Mouse (Mus musculus) heart, postnatal 0 days (tissue): ENCODE measurements around the gene Atf4. TPM values are rescaled to one million over a fixed set of nuclear protein-coding genes. Genes with fewer than 3 reads are reported as not detected.

Source experiments
- ATAC-seq: fragments of 200-750 bp; cut with Nextera tagmentation; 2 replicates; pipeline ENCODE4 v1.8.0; 2017; ENCODE audit warnings: low read depth, moderate number of reproducible peaks, moderate library complexity; ENCODE audit not compliant: insufficient read depth
- DNase-seq: peaks from one replicate; pipeline ENCODE4 v3.0.0-alpha.2; 2016; ENCODE audit warnings: low spot score
- H3K27ac ChIP-seq: fragments of 300-500 bp; sonication (generic); 2 replicates; pipeline ENCODE4 v1.5.1; 2014; ENCODE audit warnings: low read depth, mild to moderate bottlenecking
- H3K27me3 ChIP-seq: fragments of 300-500 bp; sonication (generic); 2 replicates; pipeline ENCODE4 v1.6.1; 2014; ENCODE audit warnings: low read length, mixed read lengths; ENCODE audit not compliant: control insufficient read depth, insufficient read depth
- H3K36me3 ChIP-seq: fragments of 300-500 bp; sonication (generic); replicated peaks from 2 replicates; pipeline ENCODE4 v1.6.1; 2014; ENCODE audit warnings: low read length, mixed read lengths; ENCODE audit not compliant: control insufficient read depth, insufficient read depth
- H3K4me1 ChIP-seq: fragments of 300-500 bp; sonication (generic); 2 replicates; pipeline ENCODE4 v1.6.1; 2014; ENCODE audit warnings: antibody characterized with exemption; ENCODE audit not compliant: control insufficient read depth, insufficient read depth
- H3K4me2 ChIP-seq: fragments of 300-500 bp; sonication (generic); 2 replicates; pipeline ENCODE4 v1.6.1; 2014; ENCODE audit warnings: low read depth, mild to moderate bottlenecking, low read length, moderate library complexity
- H3K4me3 ChIP-seq: fragments of 300-500 bp; sonication (generic); 2 replicates; pipeline ENCODE4 v1.5.1; 2014; ENCODE audit warnings: low read depth, low read length
- H3K9ac ChIP-seq: fragments of 300-500 bp; sonication (generic); replicated peaks from 2 replicates; pipeline ENCODE4 v1.6.1; 2014; ENCODE audit warnings: low read depth, low read length, mixed read lengths
- H3K9me3 ChIP-seq: fragments of 300-500 bp; sonication (generic); replicated peaks from 2 replicates; pipeline ENCODE4 v1.6.1; 2016; ENCODE audit warnings: low read length; ENCODE audit not compliant: control insufficient read depth
- CTCF ChIP-seq: IDR thresholded peaks from 2 replicates; pipeline ENCODE4 v1.5.1; 2016; ENCODE audit warnings: antibody characterized with exemption, control low read depth, low read depth
- EP300 ChIP-seq: IDR thresholded peaks from 2 replicates; pipeline ENCODE4 v1.6.1; 2016; ENCODE audit warnings: antibody characterized with exemption, low read depth
- WGBS: fragments of 180-500 bp; shearing (Covaris S2); extraction: QIAGEN DNeasy Blood & Tissue Kit; methylation state at CpG from one replicate; pipeline ENCODE4 v1.1.7; 2014; 5-methylcytosine and 5-hydroxymethylcytosine counted together
- polyA plus RNA-seq: library from polyadenylated mRNA; unstranded; fragments of >200 nt; fragmentation: Nextera tagmentation; extraction: Ambion mirVana; gene quantifications from 2 replicates; pipeline ENCODE4 v1.2.1, GENCODE M21; 2015
- total RNA-seq: library from RNA; depleted of rRNA; stranded (reverse); fragments of >200 nt; gene quantifications from 2 replicates; pipeline ENCODE4 v1.2.3, GENCODE M21; 2014; ENCODE audit warnings: low replicate concordance

Gene Atf4
- total and polyA plus RNA-seq, 2 experiments from 2014 or later = 65.0 to 128 TPM

DNA sequence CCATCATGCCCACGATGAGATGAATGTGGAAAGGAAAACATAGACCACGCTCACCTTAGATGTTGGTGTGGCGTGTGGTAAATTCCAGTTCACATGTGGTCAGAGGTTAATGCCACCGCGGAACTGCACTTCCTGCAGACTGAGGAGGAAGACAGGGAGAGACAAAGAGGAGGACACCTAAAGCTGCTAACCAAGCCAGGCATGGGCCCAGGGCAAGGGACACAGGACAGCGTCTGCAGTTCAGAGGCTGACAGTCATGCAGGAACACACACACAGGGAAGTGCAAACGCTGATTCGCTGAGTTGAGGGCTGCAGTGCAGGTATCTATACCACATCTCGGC, 38.5 kb upstream of the Atf4 start:
- WGBS = 49% methylated on average over 9 of the region's 9 CpGs
- H3K4me1 ChIP-seq = peaks cover 8% of the 10 kb centered on the region; the same call in 1 of the 2 replicates
- no peaks in the 10 kb centered on the region for H3K27me3 ChIP-seq
- TF ChIP-seq EP300 (no peak), CTCF (no peak)
- no peak overlapping the region for H3K4me3 ChIP-seq
- H3K4me2 ChIP-seq = no peak overlapping the region
- DNase-seq (no peak), ATAC-seq (no peak)
- no peak overlapping the region for H3K27ac ChIP-seq
- no peak overlapping the region for H3K9ac ChIP-seq
- H3K9me3 ChIP-seq = no peaks in the 10 kb centered on the region
- no peaks in the 10 kb centered on the region for H3K36me3 ChIP-seq

DNA sequence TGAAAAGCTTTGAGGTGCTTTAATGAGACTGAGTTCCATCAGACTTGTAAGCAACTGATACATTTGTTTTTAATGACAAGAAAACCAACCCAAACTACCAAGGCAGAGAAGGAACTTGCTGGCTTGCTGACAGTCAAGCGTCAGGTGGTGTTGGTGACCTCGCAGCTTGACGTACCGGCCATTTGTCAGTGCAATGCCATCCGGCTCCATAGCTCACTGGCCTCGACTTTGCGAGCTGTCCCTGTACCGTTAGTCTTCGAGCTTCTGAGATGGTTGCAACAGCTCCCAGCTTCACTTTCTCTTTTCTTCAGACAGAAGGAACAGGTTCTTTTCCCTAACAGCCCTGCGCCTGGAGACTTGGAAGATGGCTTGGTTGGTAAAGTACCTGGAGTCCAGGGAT, 37.5 kb upstream of the Atf4 start:
- Histone ChIP-seq H3K4me2 (no peak overlapping the region), H3K9me3 (no peaks in the 10 kb centered on the region), H3K9ac (no peak overlapping the region), H3K4me1 (peaks cover 8% of the 10 kb centered on the region; the same call in 1 of the 2 replicates), H3K27ac (no peak overlapping the region), H3K4me3 (no peak overlapping the region), H3K36me3 (no peaks in the 10 kb centered on the region), H3K27me3 (no peaks in the 10 kb centered on the region)
- TF ChIP-seq EP300 = no peak
- TF ChIP-seq CTCF = no peak
- ATAC-seq = no peak
- WGBS = 81% methylated on average over 10 of the region's 10 CpGs
- DNase-seq = no peak

DNA sequence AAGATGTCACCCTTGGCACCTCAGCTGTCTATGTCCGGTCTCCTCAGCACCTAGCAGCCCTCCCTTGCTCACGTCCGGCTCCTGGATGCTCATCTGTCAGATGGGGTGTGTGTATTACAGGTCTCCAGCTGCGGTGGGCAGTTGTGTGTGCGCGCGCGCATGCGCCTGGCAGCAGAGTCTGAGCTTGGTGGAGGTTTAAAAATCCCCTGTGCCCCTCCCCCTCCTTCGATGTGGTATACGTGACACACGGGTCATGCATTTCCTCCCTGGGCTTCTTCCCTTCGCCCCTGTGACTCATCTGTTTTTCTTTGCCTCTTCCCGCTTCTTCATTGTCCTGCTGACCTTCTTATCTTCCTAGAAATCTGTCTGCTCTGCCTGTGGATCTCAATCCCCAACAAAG, 35.8 kb upstream of the Atf4 start:
- Histone ChIP-seq H3K4me1 (peaks cover 20% of the 10 kb centered on the region), H3K4me3 (no peak overlapping the region), H3K27ac (no peak overlapping the region), H3K9ac (no peak overlapping the region), H3K9me3 (no peaks in the 10 kb centered on the region), H3K4me2 (peak overlapping the region; percentile 40; the same call in 1 of the 2 replicates), H3K36me3 (no peaks in the 10 kb centered on the region), H3K27me3 (no peaks in the 10 kb centered on the region)
- TF ChIP-seq CTCF (no peak), EP300 (no peak)
- 24% methylated on average over 14 of the region's 14 CpGs for WGBS
- ATAC-seq = peak; percentile 49; the same call in 1 of the 2 replicates
- DNase-seq = peak; percentile 15

DNA sequence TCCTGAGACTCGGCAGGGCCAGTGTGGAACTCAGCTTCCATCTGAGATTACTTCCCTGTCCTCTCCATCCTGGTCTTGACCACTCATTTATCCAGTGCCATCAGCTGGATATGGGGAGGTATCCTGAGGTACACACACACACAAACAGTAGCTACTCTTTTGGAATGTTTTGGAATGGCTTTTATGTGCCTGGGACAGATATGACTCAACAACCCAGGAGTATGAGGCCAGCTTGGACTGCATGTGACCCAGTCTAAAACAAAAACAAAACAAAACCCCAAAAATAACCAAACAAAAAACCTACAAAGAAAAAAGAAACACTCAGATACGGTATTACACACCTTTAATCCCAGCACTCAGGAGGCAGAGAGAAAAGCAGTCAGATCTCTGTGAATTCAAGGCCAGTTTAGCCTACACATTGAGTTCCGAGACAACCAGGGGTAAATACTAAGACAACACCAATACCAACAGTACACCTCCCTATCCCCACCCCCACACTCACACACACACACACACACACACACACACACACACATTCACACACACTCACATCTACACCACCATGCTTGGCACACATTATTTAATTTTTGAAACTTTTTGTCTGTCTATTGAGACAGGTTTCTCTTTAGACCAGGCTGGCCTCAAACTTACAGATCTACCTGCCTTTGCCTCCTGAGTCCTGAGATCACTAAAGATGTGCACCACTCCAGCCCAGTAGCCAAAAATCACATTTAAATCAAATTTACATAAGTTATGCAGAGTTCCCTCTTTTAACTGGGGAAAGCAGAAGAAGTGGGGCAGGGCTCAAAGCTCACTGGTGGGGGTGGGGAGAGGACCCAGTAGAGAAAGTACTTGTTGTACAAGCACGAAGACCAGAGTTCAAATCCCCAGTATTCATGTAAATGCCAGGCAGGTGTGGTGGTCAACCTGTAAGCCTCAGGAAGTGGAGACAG, 35.0 kb upstream of the Atf4 start:
- no peaks in the 10 kb centered on the region for H3K36me3 ChIP-seq
- ATAC-seq (no peak; the same call in 1 of the 2 replicates), DNase-seq (no peak)
- peaks cover 20% of the 10 kb centered on the region for H3K4me1 ChIP-seq
- no peak overlapping the region for H3K27ac ChIP-seq
- no peaks in the 10 kb centered on the region for H3K9me3 ChIP-seq
- no peaks in the 10 kb centered on the region for H3K27me3 ChIP-seq
- H3K4me2 ChIP-seq = peak overlapping the region; percentile 40; the same call in 1 of the 2 replicates
- TF ChIP-seq CTCF (no peak), EP300 (no peak)
- no peak overlapping the region for H3K9ac ChIP-seq
- 55% methylated on average over 4 of the region's 4 CpGs for WGBS
- H3K4me3 ChIP-seq = no peak overlapping the region

DNA sequence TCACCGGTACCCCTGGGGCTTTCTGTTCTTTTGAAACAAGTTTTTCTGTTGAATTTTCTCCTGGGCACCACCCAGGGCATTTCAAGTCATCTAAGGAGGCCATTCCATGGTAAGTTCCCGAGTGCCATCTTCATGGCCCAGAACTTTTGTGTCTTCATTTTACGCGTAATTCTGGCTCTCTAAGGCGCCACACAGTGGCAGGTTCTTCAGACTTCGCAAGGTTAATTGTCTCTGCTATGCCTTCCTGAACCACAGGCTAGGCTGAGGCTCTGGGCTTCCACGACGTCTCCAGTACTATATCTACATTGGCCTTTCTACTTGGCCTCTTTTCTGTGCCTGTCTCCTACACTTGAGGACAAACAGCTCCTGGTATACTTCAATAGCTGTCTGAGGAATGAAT, 34.0 kb upstream of the Atf4 start:
- TF ChIP-seq EP300 (no peak), CTCF (0 out of 2 replicates have a peak, but pooled peaks have one; percentile 7)
- no peak overlapping the region for H3K4me3 ChIP-seq
- H3K4me1 ChIP-seq = peaks cover 20% of the 10 kb centered on the region
- DNase-seq = no peak
- WGBS = 59% methylated on average over 8 of the region's 8 CpGs
- no peak overlapping the region for H3K4me2 ChIP-seq
- no peak overlapping the region for H3K9ac ChIP-seq
- no peaks in the 10 kb centered on the region for H3K36me3 ChIP-seq
- no peak overlapping the region for H3K27ac ChIP-seq
- no peaks in the 10 kb centered on the region for H3K9me3 ChIP-seq
- no peaks in the 10 kb centered on the region for H3K27me3 ChIP-seq
- no peak for ATAC-seq

DNA sequence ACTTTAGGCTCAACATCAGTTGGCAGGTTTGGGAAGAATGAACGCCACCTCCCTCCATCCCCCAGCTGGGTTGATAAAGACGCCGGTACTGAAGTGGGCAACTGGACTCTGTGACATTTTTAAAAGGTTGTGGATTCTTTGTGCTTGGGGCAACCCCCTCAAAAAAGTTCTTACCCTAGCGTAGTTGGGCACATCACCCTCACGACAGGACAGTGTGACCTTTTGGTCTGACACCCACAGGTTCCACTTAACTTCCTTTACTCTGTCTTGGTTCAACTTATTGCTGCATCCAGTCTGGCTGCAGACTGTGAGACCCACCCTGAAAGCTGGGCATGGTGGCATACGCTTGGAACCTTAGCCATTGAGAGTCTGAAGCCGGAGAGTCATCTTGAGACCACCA, 31.2 kb upstream of the Atf4 start:
- H3K36me3 ChIP-seq = no peaks in the 10 kb centered on the region
- H3K27ac ChIP-seq = no peak overlapping the region
- no peak overlapping the region for H3K9ac ChIP-seq
- DNase-seq (no peak), ATAC-seq (no peak)
- H3K4me3 ChIP-seq = no peak overlapping the region
- peaks cover 20% of the 10 kb centered on the region for H3K4me1 ChIP-seq
- no peaks in the 10 kb centered on the region for H3K27me3 ChIP-seq
- no peak for TF ChIP-seq EP300
- TF ChIP-seq CTCF = no peak
- H3K4me2 ChIP-seq = no peak overlapping the region
- 50% methylated on average over 7 of the region's 7 CpGs for WGBS
- H3K9me3 ChIP-seq = no peaks in the 10 kb centered on the region
